Mouse (Mus musculus) liver, embryonic 11.5 days (tissue): ENCODE results near the gene Sh3pxd2a. TPM values are rescaled to one million over a fixed set of nuclear protein-coding genes. Genes with fewer than 3 reads are reported as not detected.

Experiments used
- ATAC-seq: fragments of 200-750 bp; cut with Nextera tagmentation; replicated peaks from 2 replicates; pipeline ENCODE4 v1.8.0; 2017; ENCODE audit warnings: moderate number of reproducible peaks, mild to moderate bottlenecking, moderate TSS enrichment, moderate library complexity; ENCODE audit not compliant: low FRiP score
- DNase-seq: peaks from one replicate; pipeline ENCODE4 v3.0.0-alpha.2; 2017; ENCODE audit warnings: low spot score
- H3K27ac ChIP-seq: fragments of 300-500 bp; sonication (generic); 2 replicates; pipeline ENCODE4 v1.5.1; 2014; ENCODE audit warnings: mild to moderate bottlenecking, low read depth, low read length, control low read depth
- H3K27me3 ChIP-seq: fragments of 300-500 bp; sonication (generic); replicated peaks from 2 replicates; pipeline ENCODE4 v1.6.1; 2014; ENCODE audit warnings: low read length, mixed read lengths; ENCODE audit not compliant: control insufficient read depth, insufficient read depth
- H3K36me3 ChIP-seq: fragments of 300-500 bp; sonication (generic); 2 replicates; pipeline ENCODE4 v1.6.1; 2014; ENCODE audit warnings: mild to moderate bottlenecking, low read length, moderate library complexity, mixed read lengths; ENCODE audit not compliant: control insufficient read depth, insufficient read depth
- H3K4me1 ChIP-seq: fragments of 300-500 bp; sonication (generic); replicated peaks from 2 replicates; pipeline ENCODE4 v1.6.1; 2014; ENCODE audit warnings: low read length, mixed read lengths; ENCODE audit not compliant: control insufficient read depth, insufficient read depth
- H3K4me2 ChIP-seq: fragments of 300-500 bp; sonication (generic); 2 replicates; pipeline ENCODE4 v1.6.1; 2014; ENCODE audit warnings: mild to moderate bottlenecking, control low read depth, moderate library complexity
- H3K4me3 ChIP-seq: fragments of 300-500 bp; sonication (generic); 2 replicates; pipeline ENCODE4 v1.5.1; 2014; ENCODE audit warnings: low read depth, low read length, control low read depth
- H3K9ac ChIP-seq: fragments of 300-500 bp; sonication (generic); 2 replicates; pipeline ENCODE4 v1.6.1; 2014; ENCODE audit warnings: low read depth, low read length, control low read depth
- H3K9me3 ChIP-seq: fragments of 300-500 bp; sonication (generic); 2 replicates; pipeline ENCODE4 v1.6.1; 2016; ENCODE audit warnings: low read length, inconsistent platforms, mixed read lengths; ENCODE audit not compliant: control insufficient read depth
- WGBS: fragments of 180-500 bp; shearing (Covaris S2); extraction: QIAGEN DNeasy Blood & Tissue Kit; methylation state at CpG from one replicate; pipeline ENCODE4 v1.1.7; 2014; 5-methylcytosine and 5-hydroxymethylcytosine counted together
- polyA plus RNA-seq: library from polyadenylated mRNA; unstranded; fragments of >200 nt; fragmentation: Nextera tagmentation; extraction: Ambion mirVana; gene quantifications from 2 replicates; pipeline ENCODE4 v1.2.1, GENCODE M21; 2014

Sh3pxd2a gene
- polyA plus RNA-seq, 1 experiment from 2014 or later, result 3.6 TPM

DNA sequence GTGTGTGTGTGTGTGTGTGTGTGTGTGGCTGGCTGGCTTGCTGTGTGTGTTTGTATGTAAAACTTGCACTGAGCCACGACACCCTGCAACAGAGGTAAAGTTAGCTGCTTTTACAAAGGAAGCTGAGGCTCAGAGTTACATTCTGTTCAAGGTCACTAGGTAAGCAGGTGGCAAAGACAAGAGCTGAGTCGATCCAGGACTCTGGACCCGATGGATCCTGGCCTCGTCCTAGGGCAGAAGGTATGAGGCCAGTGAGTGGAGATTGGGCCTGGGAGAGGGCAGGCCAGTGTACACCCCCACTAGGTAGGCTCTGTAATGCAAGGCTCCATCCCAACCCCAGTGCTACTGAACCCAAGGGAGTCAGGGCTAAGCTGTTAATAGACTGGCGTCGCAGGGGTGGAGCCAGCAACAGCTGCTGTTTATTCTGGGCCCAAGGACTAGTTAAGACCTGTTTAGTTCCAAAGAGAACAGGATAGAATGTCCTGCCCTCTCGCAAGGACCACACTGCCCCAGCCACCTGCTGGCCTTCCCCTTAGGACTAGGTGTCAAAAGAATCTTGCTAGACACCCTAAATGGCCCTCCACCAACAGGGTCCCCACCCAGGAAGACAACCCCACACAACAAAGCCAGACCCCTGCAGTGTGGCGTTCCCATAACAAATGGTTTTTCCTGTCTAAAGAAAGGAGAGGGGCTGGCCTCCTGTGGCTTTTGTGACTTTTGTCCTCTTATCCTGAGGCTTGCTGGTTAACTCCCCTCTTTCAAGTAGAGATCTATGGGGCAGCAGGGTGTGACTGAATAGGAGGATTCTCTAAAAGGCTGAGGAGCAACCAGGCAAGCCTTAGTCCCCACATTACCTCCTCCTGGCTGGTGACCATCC is 13.7 kb downstream of the Sh3pxd2a start:
- peak; percentile 22; the same call in 1 of the 2 replicates for ATAC-seq
- DNase-seq, result no peak
- no peak overlapping the region for H3K4me3 ChIP-seq
- peaks cover 79% of the 10 kb centered on the region for H3K4me1 ChIP-seq
- WGBS, result 52% methylated on average over 8 of the region's 8 CpGs
- H3K36me3 ChIP-seq, result no peaks in the 10 kb centered on the region
- H3K27me3 ChIP-seq, result no peaks in the 10 kb centered on the region
- no peaks in the 10 kb centered on the region for H3K9me3 ChIP-seq
- 0 out of 2 replicates have a peak overlapping the region, but pooled peaks have one; percentile 7 for H3K4me2 ChIP-seq
- 0 out of 2 replicates have a peak overlapping the region, but pooled peaks have one; percentile 43 for H3K27ac ChIP-seq
- H3K9ac ChIP-seq, result no peak overlapping the region

DNA sequence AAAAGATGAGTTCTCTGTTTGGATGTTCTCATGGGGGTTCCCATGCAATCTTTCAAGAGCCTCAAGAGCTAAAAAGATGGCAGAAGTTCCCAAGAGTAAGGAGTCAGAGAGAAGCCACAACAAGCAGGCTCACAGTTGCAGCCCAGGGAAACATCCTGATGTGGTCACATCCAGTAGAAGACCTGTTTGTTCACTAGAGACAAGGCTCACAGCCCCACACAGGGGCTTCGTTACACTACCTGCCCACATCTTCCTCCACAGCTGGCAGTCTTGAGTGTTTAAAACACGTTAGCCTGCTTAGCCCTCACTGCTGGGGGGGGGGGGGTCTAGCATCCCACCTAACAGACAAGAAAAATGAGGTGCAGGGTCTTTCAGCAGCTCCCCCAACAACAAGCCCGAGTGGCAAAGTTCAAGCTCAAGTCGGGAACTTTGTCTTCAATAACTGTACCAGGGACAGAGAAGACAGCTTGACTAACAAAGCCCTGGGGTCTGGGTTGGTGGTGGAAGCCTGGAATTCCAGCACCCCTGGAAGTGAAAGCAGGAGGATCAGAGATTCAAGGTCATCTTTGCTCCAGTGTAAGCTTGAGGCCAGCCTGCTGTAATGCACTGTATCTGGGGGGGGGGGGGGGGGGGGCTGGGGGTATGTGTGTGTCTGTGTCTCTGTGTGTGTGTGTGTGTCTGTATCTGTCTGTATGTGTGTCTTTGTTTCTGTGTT is 14.5 kb downstream of the Sh3pxd2a start:
- WGBS, result 57% methylated on average over 4 of the region's 4 CpGs
- no peak overlapping the region for H3K4me3 ChIP-seq
- H3K4me1 ChIP-seq, result peaks cover 77% of the 10 kb centered on the region
- no peak overlapping the region for H3K4me2 ChIP-seq
- no peaks in the 10 kb centered on the region for H3K36me3 ChIP-seq
- no peak overlapping the region for H3K27ac ChIP-seq
- DNase-seq (no peak), ATAC-seq (no peak)
- H3K9ac ChIP-seq, result no peak overlapping the region
- H3K27me3 ChIP-seq, result no peaks in the 10 kb centered on the region
- no peaks in the 10 kb centered on the region for H3K9me3 ChIP-seq

DNA sequence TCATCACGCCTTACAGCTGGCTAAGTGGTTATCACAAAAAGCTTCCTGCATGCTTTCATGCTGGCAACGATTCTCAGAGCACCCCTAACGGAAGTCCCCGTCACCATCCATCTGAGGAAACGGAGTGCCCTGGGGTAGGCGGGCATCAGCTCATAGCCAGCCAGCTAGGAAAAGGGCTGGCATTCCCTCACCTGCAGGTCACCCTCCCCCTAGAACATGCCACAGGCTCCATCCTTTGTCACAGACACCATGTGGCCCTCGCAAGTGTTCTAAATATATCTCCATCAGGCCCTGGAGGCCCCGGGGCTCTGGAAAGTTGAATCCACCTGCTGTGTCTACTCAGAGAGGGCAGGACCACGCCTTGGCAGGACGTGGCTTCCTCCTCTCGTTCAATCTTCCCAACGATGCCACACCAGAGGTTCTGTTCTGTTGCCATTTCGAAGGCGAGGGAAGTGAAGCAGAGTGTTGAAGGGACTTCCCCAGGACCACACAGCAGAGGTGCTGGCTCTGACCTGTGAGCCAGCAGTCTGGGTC is 15.5 kb downstream of the Sh3pxd2a start:
- Histone ChIP-seq H3K27ac (no peak overlapping the region), H3K9ac (peak overlapping the region; percentile 35; the same call in 1 of the 2 replicates), H3K4me2 (peak overlapping the region; percentile 37), H3K9me3 (no peaks in the 10 kb centered on the region), H3K4me1 (peaks cover 73% of the 10 kb centered on the region), H3K4me3 (no peak overlapping the region), H3K27me3 (no peaks in the 10 kb centered on the region), H3K36me3 (no peaks in the 10 kb centered on the region)
- DNase-seq (peak; percentile 34), ATAC-seq (0 out of 2 replicates have a peak, but pooled peaks have one; percentile 38)
- 42% methylated on average over 14 of the region's 14 CpGs for WGBS

GRCm38 (mm10) chr19:47446841-47447365 is 17.3 kb downstream of the Sh3pxd2a start:
- H3K4me2 ChIP-seq, result peak overlapping the region; percentile 32
- WGBS, result 35% methylated on average over 9 of the region's 9 CpGs
- DNase-seq, result no peak

GRCm38 (mm10) chr19:47446130-47446529 is 18.1 kb downstream of the Sh3pxd2a start:
- Histone ChIP-seq H3K4me1 (peaks cover 74% of the 10 kb centered on the region), H3K9ac (0 out of 2 replicates have a peak overlapping the region, but pooled peaks have one; percentile 5), H3K4me2 (peak overlapping the region; percentile 31; the same call in 1 of the 2 replicates), H3K27me3 (no peaks in the 10 kb centered on the region), H3K4me3 (no peak overlapping the region), H3K27ac (peak overlapping the region; percentile 22; the same call in 1 of the 2 replicates), H3K9me3 (no peaks in the 10 kb centered on the region), H3K36me3 (no peaks in the 10 kb centered on the region)
- 62% methylated on average over 9 of the region's 9 CpGs for WGBS
- no peak for DNase-seq
- ATAC-seq, result no peak

More at GRCm38 (mm10) chr19:47446841-47447365, 17.3 kb downstream of the Sh3pxd2a start:
- Histone ChIP-seq H3K9ac (no peak overlapping the region), H3K27ac (peak overlapping the region; percentile 22; the same call in 1 of the 2 replicates), H3K36me3 (no peaks in the 10 kb centered on the region), H3K9me3 (no peaks in the 10 kb centered on the region), H3K4me1 (peaks cover 78% of the 10 kb centered on the region), H3K4me3 (no peak overlapping the region), H3K27me3 (no peaks in the 10 kb centered on the region)
- ATAC-seq, result no peak

GRCm38 (mm10) chr19:47445726-47446125 is 18.5 kb downstream of the Sh3pxd2a start:
- 77% methylated on average over 6 of the region's 6 CpGs for WGBS
- Histone ChIP-seq H3K4me3 (no peak overlapping the region), H3K9ac (no peak overlapping the region), H3K27ac (no peak overlapping the region; the same call in 1 of the 2 replicates), H3K27me3 (no peaks in the 10 kb centered on the region), H3K9me3 (no peaks in the 10 kb centered on the region), H3K36me3 (no peaks in the 10 kb centered on the region), H3K4me2 (no peak overlapping the region; the same call in 1 of the 2 replicates), H3K4me1 (peaks cover 73% of the 10 kb centered on the region)
- ATAC-seq (no peak), DNase-seq (no peak)

DNA sequence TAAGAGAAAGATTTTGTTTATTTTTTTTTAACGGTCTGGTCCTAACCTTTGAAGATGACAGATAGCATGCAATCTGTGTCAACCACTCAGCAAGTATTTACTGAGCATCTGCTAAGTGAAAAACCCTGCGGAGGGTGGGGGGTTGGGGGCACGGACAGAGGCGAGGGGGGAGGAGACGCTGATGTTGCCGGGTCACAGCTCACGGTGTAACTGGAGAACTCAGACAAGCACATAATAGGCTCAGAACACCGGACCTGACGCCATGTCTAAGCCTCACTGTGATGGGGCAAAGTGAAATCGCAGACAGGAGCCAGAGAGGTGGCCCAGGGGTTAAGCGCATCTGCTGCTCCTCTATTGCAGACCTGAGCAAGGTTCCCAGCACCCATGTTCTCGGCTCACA is 19.7 kb downstream of the Sh3pxd2a start:
- H3K9me3 ChIP-seq, result no peaks in the 10 kb centered on the region
- no peak for DNase-seq
- H3K9ac ChIP-seq, result no peak overlapping the region
- no peak overlapping the region for H3K4me3 ChIP-seq
- WGBS, result 50% methylated on average over 12 of the region's 12 CpGs
- H3K4me2 ChIP-seq, result no peak overlapping the region
- no peak overlapping the region for H3K27ac ChIP-seq
- H3K27me3 ChIP-seq, result no peaks in the 10 kb centered on the region
- H3K36me3 ChIP-seq, result no peaks in the 10 kb centered on the region
- H3K4me1 ChIP-seq, result peaks cover 63% of the 10 kb centered on the region
- no peak for ATAC-seq

GRCm38 (mm10) chr19:47442294-47442627 is 21.9 kb downstream of the Sh3pxd2a start:
- Histone ChIP-seq H3K9ac (no peak overlapping the region), H3K27ac (no peak overlapping the region), H3K4me2 (no peak overlapping the region), H3K4me1 (peaks cover 41% of the 10 kb centered on the region), H3K36me3 (no peaks in the 10 kb centered on the region), H3K9me3 (no peaks in the 10 kb centered on the region), H3K27me3 (no peaks in the 10 kb centered on the region), H3K4me3 (no peak overlapping the region)
- 80% methylated on average over 6 of the region's 6 CpGs for WGBS
- ATAC-seq, result 0 out of 2 replicates have a peak, but pooled peaks have one; percentile 19
- no peak for DNase-seq
